Mouse (Mus musculus) kidney, adult 2 months (tissue): ENCODE data around the gene Crtac1.

ENCODE experiments used
- CTCF ChIP-seq: fragments of 200-500 bp; conservative IDR thresholded peaks from 2 replicates; pipeline ENCODE4 v1.5.1; 2011; ENCODE audit warnings: low read depth, mild to moderate bottlenecking, control low read depth, low read length, moderate library complexity, mixed read lengths; ENCODE audit not compliant: insufficient read depth, insufficient read length
- POLR2A ChIP-seq: fragments of 200-500 bp; IDR thresholded peaks from one replicate; pipeline ENCODE4 v1.6.1; 2011; ENCODE audit warnings: low read depth, low read length, control low read depth

GRCm38 (mm10) chr19:42258031-42258430, 173.6 kb downstream of the Crtac1 start:
- TF ChIP-seq POLR2A (no peak), CTCF (no peak)
